9 mouse cellular contexts compared by ENCODE assay signal in the genomic region with DNA sequence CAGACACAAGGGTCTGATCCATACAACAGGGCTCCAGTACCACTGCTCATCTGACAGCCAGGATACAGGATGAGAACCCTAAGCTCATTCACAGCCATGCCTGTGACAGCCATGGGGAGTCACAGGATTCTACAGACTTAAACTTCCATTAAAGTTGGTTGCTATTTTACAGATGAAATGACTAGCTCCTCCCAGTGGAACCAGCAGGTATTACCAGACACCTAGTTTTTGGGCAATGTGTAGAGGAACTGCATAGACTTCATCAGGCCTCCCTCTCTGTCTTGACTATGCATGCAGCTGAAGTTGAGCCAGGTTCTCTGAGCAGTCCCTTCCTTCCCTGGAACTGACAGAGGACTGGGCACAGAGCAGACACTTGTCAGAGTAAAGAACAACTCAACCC. TPM values are rescaled to one million over a fixed set of nuclear protein-coding genes. Genes with fewer than 3 reads are reported as not detected.
DNase-seq lines count a peak whose midpoint lies in the region; ATAC-seq lines count a peak whose summit lies in the region.
"Had no signal": no experiment of that assay in that cellular context is flagged by ENCODE, and none has a peak within 500 bp of the region (broad histone marks: within the 10 kb centered on the region; RNA-seq: fewer than 3 reads in every experiment).

No protein-coding gene starts in this region.

- ATAC-seq in forebrain, embryonic 14.5 days: 0 out of 2 replicates have a peak, but pooled peaks have one; percentile 32
- no peak for ATAC-seq in forebrain, embryonic 15.5 days (replicated peaks)
- ATAC-seq in midbrain, embryonic 14.5 days (ENCODE audit: low FRiP score, low TSS enrichment): no peak

- no peaks in the 10 kb centered on the region for H3K27me3 ChIP-seq in forebrain, embryonic 14.5 days (replicated peaks; ENCODE audit: control insufficient read depth, insufficient read depth, low read length)
- no peaks in the 10 kb centered on the region for H3K27me3 ChIP-seq in forebrain, embryonic 15.5 days
- H3K27me3 ChIP-seq in midbrain, embryonic 14.5 days (ENCODE audit: control insufficient read depth, insufficient read depth, low read length): no peaks in the 10 kb centered on the region
- no peaks in the 10 kb centered on the region for H3K27me3 ChIP-seq in midbrain, embryonic 10.5 days (ENCODE audit: low read depth, poor library complexity, severe bottlenecking)
- no peaks in the 10 kb centered on the region for H3K27me3 ChIP-seq in splenic B cell, adult 2 months (ENCODE audit: control insufficient read depth, insufficient read depth, low read length, poor library complexity, severe bottlenecking)
- no peaks in the 10 kb centered on the region for H3K27me3 ChIP-seq in heart, embryonic 10.5 days (ENCODE audit: insufficient read depth, poor library complexity, severe bottlenecking)
- H3K27me3 ChIP-seq: limb, embryonic 15.5 days had no signal

- no peak overlapping the region for H3K4me2 ChIP-seq in forebrain, embryonic 14.5 days (ENCODE audit: low read length)
- H3K4me2 ChIP-seq in forebrain, embryonic 15.5 days (replicated peaks): no peak overlapping the region
- no peak overlapping the region for H3K4me2 ChIP-seq in midbrain, embryonic 14.5 days (ENCODE audit: low read length)
- H3K4me2 ChIP-seq: limb, embryonic 15.5 days had no signal

- no peak overlapping the region for H3K4me3 ChIP-seq in forebrain, embryonic 14.5 days (ENCODE audit: low read depth, low read length)
- H3K4me3 ChIP-seq in forebrain, embryonic 15.5 days: no peak overlapping the region
- H3K4me3 ChIP-seq in midbrain, embryonic 14.5 days (replicated peaks; ENCODE audit: low read depth, low read length): no peak overlapping the region
- no peak overlapping the region for H3K4me3 ChIP-seq in midbrain, embryonic 10.5 days
- H3K4me3 ChIP-seq in heart, embryonic 10.5 days: no peak overlapping the region
- H3K4me3 ChIP-seq: limb, embryonic 15.5 days had no signal

- no peak overlapping the region for H3K9ac ChIP-seq in forebrain, embryonic 14.5 days (ENCODE audit: low read length)
- H3K9ac ChIP-seq in forebrain, embryonic 15.5 days (replicated peaks): no peak overlapping the region
- H3K9ac ChIP-seq in midbrain, embryonic 14.5 days (replicated peaks; ENCODE audit: low read length): no peak overlapping the region
- H3K9ac ChIP-seq: limb, embryonic 15.5 days had no signal

- H3K9me3 ChIP-seq in forebrain, embryonic 14.5 days (replicated peaks; ENCODE audit: control insufficient read depth, low read length): no peaks in the 10 kb centered on the region
- no peaks in the 10 kb centered on the region for H3K9me3 ChIP-seq in forebrain, embryonic 15.5 days
- H3K9me3 ChIP-seq in midbrain, embryonic 14.5 days (ENCODE audit: control insufficient read depth, low read length): no peaks in the 10 kb centered on the region
- no peaks in the 10 kb centered on the region for H3K9me3 ChIP-seq in midbrain, embryonic 10.5 days (replicated peaks)
- H3K9me3 ChIP-seq in heart, embryonic 10.5 days: no peaks in the 10 kb centered on the region
- H3K9me3 ChIP-seq: limb, embryonic 15.5 days had no signal

- no peak overlapping the region for H3K27ac ChIP-seq in forebrain, embryonic 14.5 days (ENCODE audit: low read depth, low read length)
- no peak overlapping the region for H3K27ac ChIP-seq in forebrain, embryonic 15.5 days (replicated peaks)
- no peak overlapping the region for H3K27ac ChIP-seq in midbrain, embryonic 14.5 days (replicated peaks; ENCODE audit: low read depth, low read length)
- no peak overlapping the region for H3K27ac ChIP-seq in midbrain, embryonic 10.5 days (replicated peaks)
- no peak overlapping the region for H3K27ac ChIP-seq in heart, embryonic 10.5 days
- H3K27ac ChIP-seq: limb, embryonic 15.5 days had no signal

- H3K4me1 ChIP-seq in forebrain, embryonic 14.5 days (ENCODE audit: control insufficient read depth, insufficient read depth, low read length): 0 out of 2 replicates have a peak, but pooled peaks cover 2% of the 10 kb centered on the region
- H3K4me1 ChIP-seq in forebrain, embryonic 15.5 days: peaks cover 12% of the 10 kb centered on the region
- no peaks in the 10 kb centered on the region for H3K4me1 ChIP-seq in midbrain, embryonic 14.5 days (ENCODE audit: control insufficient read depth, insufficient read depth, low read length)
- H3K4me1 ChIP-seq in midbrain, embryonic 10.5 days: no peaks in the 10 kb centered on the region
- no peaks in the 10 kb centered on the region for H3K4me1 ChIP-seq in heart, embryonic 10.5 days

- peaks cover 83% of the 10 kb centered on the region for H3K36me3 ChIP-seq in forebrain, embryonic 14.5 days (ENCODE audit: control insufficient read depth, insufficient read depth, low read length)
- H3K36me3 ChIP-seq in forebrain, embryonic 15.5 days: peaks cover 52% of the 10 kb centered on the region
- peaks cover 80% of the 10 kb centered on the region for H3K36me3 ChIP-seq in midbrain, embryonic 14.5 days (ENCODE audit: control insufficient read depth, insufficient read depth, low read length)
- H3K36me3 ChIP-seq in midbrain, embryonic 10.5 days: peaks cover 99% of the 10 kb centered on the region
- peaks cover 23% of the 10 kb centered on the region for H3K36me3 ChIP-seq in splenic B cell, adult 2 months (ENCODE audit: control insufficient read depth, insufficient read depth, low read length, poor library complexity, severe bottlenecking)
- peaks cover 94% of the 10 kb centered on the region for H3K36me3 ChIP-seq in heart, embryonic 10.5 days

- peak; percentile 41 for DNase-seq in forebrain, embryonic 14.5 days (ENCODE audit: low spot score)
- DNase-seq in midbrain, embryonic 14.5 days: peak; percentile 55
- DNase-seq in midbrain, embryonic 10.5 days (ENCODE audit: low spot score): no peak
- DNase-seq in embryo, embryonic 11 days: peak; percentile 14
- peak; percentile 56 for DNase-seq in splenic B cell, adult 2 months (ENCODE audit: low read depth, low spot score)
- no peak for DNase-seq in urinary bladder, adult 18-20 months (ENCODE audit: low spot score in 2 of 2)
- DNase-seq in heart, embryonic 10.5 days (ENCODE audit: low spot score): no peak

RNA-seq across cellular contexts. Expression of a gene that starts 17.7 kb away (rescaled TPM):
- 27.0 and 27.9 TPM in 2 replicates for polyA plus RNA-seq in forebrain, embryonic 14.5 days (2014; fragmentation: Nextera tagmentation; extraction: Ambion mirVana)
- polyA plus RNA-seq in forebrain, embryonic 15.5 days (2015; fragmentation: Nextera tagmentation; extraction: Ambion mirVana): 27.2 and 29.3 TPM in 2 replicates
- 26.2 and 30.5 TPM in 2 replicates for polyA plus RNA-seq in midbrain, embryonic 14.5 days (2014; fragmentation: Nextera tagmentation; extraction: Ambion mirVana)
- 19.6 and 19.9 TPM in 2 replicates for polyA plus RNA-seq in midbrain, embryonic 10.5 days (2016; fragmentation: Nextera tagmentation; extraction: Ambion mirVana)
- 12.1 and 18.8 TPM in 2 replicates for polyA plus RNA-seq in heart, embryonic 10.5 days (2016; fragmentation: Nextera tagmentation; extraction: Ambion mirVana)

RNA-seq across cellular contexts. Expression of a gene that starts 35.1 kb away (rescaled TPM):
- polyA plus RNA-seq in forebrain, embryonic 14.5 days (2014; fragmentation: Nextera tagmentation; extraction: Ambion mirVana): 25.0 TPM in 2 replicates
- 22.0 and 23.0 TPM in 2 replicates for polyA plus RNA-seq in forebrain, embryonic 15.5 days (2015; fragmentation: Nextera tagmentation; extraction: Ambion mirVana)
- polyA plus RNA-seq in midbrain, embryonic 14.5 days (2014; fragmentation: Nextera tagmentation; extraction: Ambion mirVana): 16.7 and 25.7 TPM in 2 replicates
- polyA plus RNA-seq in midbrain, embryonic 10.5 days (2016; fragmentation: Nextera tagmentation; extraction: Ambion mirVana): 37.4 and 41.3 TPM in 2 replicates
- 24.9 and 26.2 TPM in 2 replicates for polyA plus RNA-seq in heart, embryonic 10.5 days (2016; fragmentation: Nextera tagmentation; extraction: Ambion mirVana)

Comparison
In these comparisons a context has a peak if more than half of its experiments do, and no peak if none do; other contexts are left out.
1. DNase-seq: peak in forebrain, embryonic 14.5 days (single experiment), midbrain, embryonic 14.5 days (single experiment), embryo, embryonic 11 days (single experiment) and splenic B cell, adult 2 months (single experiment); none in midbrain, embryonic 10.5 days (single experiment), urinary bladder, adult 18-20 months (0 of 2) and heart, embryonic 10.5 days (single experiment).